Mouse (Mus musculus) megakaryocyte, embryonic 14.5 days (primary cell): ENCODE data around the gene Comtd1.

Experiments used
- FLI1 ChIP-seq: IDR thresholded peaks from 2 replicates; pipeline ENCODE4 v1.6.1; 2012; ENCODE audit warnings: low read length, inconsistent platforms, mixed read lengths
- GATA1 ChIP-seq: IDR thresholded peaks from 3 replicates; pipeline ENCODE4 v1.6.1; 2012; ENCODE audit warnings: mixed read lengths, low read length, inconsistent platforms, borderline replicate concordance

GRCm38 (mm10) chr14:21848166-21849154 is at the start of gene Comtd1:
- TF ChIP-seq GATA1: no peak
- TF ChIP-seq FLI1: no peak
